Mouse (Mus musculus) testis, adult 2 months (tissue): ENCODE measurements around the gene Trip11. TPM values are rescaled to one million over a fixed set of nuclear protein-coding genes. Genes with fewer than 3 reads are reported as not detected.

Experiments used
- H3K27ac ChIP-seq: fragments of 200-500 bp; 2 replicates; pipeline ENCODE4 v1.5.1; 2012; ENCODE audit warnings: low read depth, low read length; ENCODE audit not compliant: control insufficient read depth, insufficient read depth
- H3K27me3 ChIP-seq: fragments of 200-500 bp; 2 replicates; pipeline ENCODE4 v1.6.1; 2012; ENCODE audit warnings: mild to moderate bottlenecking, low read length, moderate library complexity; ENCODE audit not compliant: control insufficient read depth, insufficient read depth
- H3K36me3 ChIP-seq: fragments of 200-500 bp; 2 replicates; pipeline ENCODE4 v1.6.1; 2012; ENCODE audit warnings: mild to moderate bottlenecking, low read length; ENCODE audit not compliant: control insufficient read depth, insufficient read depth
- H3K4me1 ChIP-seq: fragments of 200-500 bp; 2 replicates; pipeline ENCODE4 v1.6.1; 2012; ENCODE audit warnings: low read length; ENCODE audit not compliant: control insufficient read depth, insufficient read depth
- H3K4me3 ChIP-seq: fragments of 200-500 bp; 2 replicates; pipeline ENCODE4 v1.5.1; 2012; ENCODE audit warnings: low read depth, mild to moderate bottlenecking, low read length, moderate library complexity, mixed read lengths; ENCODE audit not compliant: control insufficient read depth
- CTCF ChIP-seq: fragments of 200-500 bp; IDR thresholded peaks from 2 replicates; pipeline ENCODE4 v1.5.1; 2012; ENCODE audit warnings: low read depth, mild to moderate bottlenecking, inconsistent platforms, low read length, moderate library complexity; ENCODE audit not compliant: control insufficient read depth, insufficient read depth, insufficient replicate concordance
- POLR2A ChIP-seq: fragments of 200-500 bp; IDR thresholded peaks from 2 replicates; pipeline ENCODE4 v1.6.1; 2012; ENCODE audit warnings: low read depth, mild to moderate bottlenecking, inconsistent platforms, low read length, moderate library complexity; ENCODE audit not compliant: control insufficient read depth
- polyA plus RNA-seq: library from polyadenylated mRNA; depleted of rRNA; stranded (reverse); fragments of >200 nt; gene quantifications from 2 replicates; pipeline ENCODE4 v1.2.3, GENCODE M21; 2012

Gene Trip11
- polyA plus RNA-seq, 1 experiment = 4.4 TPM

DNA sequence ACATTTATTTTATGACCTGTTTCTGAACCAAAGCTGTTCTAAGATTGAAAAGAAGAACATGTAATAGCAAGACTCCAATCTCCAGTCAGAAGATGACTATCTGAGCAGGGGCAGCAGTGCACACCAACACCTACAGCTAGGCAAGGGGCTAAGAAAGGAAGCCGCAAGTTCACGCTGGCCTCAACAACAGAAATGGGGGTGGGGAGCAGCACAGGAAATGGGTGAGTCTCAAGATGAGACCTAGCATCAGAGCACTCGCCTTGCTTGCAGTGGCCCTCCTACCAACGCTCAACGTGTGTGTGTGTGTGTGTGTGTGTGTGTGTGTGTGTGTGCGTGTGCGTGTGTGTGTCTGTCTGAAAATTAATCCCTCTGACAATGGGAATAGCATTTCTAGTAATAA, 16.0 kb downstream of the Trip11 start:
- H3K27ac ChIP-seq = no peak overlapping the region
- no peak for TF ChIP-seq POLR2A
- no peak for TF ChIP-seq CTCF
- no peak overlapping the region for H3K4me3 ChIP-seq
- H3K4me1 ChIP-seq = no peaks in the 10 kb centered on the region
- H3K27me3 ChIP-seq = no peaks in the 10 kb centered on the region
- H3K36me3 ChIP-seq = 0 out of 2 replicates have a peak, but pooled peaks cover 2% of the 10 kb centered on the region

DNA sequence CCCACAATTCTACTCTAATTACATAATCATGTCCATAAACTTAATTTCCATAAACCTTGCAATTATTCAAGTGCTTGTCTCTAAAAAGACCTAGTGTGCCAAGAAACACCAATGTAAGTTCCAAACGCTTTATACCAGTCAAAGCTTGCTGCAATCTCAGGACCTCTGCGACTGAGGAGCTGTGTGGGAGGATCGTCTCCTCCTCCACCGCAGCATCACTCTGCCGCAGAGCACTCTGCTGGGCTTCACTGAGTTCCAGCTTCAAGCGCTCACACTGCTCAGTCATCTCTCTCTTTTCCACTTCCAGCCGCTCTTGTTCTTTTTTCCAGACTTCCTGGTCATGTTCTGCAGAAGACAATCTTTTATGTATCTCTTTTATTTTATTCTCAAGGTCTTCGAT, 19.8 kb downstream of the Trip11 start:
- Histone ChIP-seq H3K4me3 (no peak overlapping the region), H3K27ac (no peak overlapping the region), H3K27me3 (no peaks in the 10 kb centered on the region), H3K36me3 (0 out of 2 replicates have a peak, but pooled peaks cover 2% of the 10 kb centered on the region), H3K4me1 (no peaks in the 10 kb centered on the region)
- TF ChIP-seq CTCF (no peak), POLR2A (no peak)

DNA sequence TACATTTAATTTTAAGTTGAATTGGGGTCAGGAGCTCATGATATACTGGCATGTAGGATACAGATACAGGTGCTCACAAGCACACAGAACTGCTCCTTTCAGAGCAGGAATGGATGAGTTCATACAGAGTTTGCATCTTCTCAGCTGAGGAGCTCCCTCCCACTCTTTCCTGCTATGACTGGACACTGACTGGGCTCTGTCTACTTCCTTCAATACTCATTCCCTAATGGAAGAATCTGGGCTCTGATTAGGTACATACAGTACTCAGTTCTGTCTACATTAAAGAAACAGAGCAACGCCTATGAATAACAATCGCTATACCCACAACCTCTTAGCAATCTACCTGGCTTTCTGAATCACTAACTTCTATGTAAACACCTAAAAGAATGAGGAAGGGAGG, 20.2 kb downstream of the Trip11 start:
- TF ChIP-seq POLR2A (no peak), CTCF (no peak)
- no peaks in the 10 kb centered on the region for H3K27me3 ChIP-seq
- H3K27ac ChIP-seq = no peak overlapping the region
- no peaks in the 10 kb centered on the region for H3K4me1 ChIP-seq
- H3K36me3 ChIP-seq = 0 out of 2 replicates have a peak, but pooled peaks cover 2% of the 10 kb centered on the region
- no peak overlapping the region for H3K4me3 ChIP-seq

DNA sequence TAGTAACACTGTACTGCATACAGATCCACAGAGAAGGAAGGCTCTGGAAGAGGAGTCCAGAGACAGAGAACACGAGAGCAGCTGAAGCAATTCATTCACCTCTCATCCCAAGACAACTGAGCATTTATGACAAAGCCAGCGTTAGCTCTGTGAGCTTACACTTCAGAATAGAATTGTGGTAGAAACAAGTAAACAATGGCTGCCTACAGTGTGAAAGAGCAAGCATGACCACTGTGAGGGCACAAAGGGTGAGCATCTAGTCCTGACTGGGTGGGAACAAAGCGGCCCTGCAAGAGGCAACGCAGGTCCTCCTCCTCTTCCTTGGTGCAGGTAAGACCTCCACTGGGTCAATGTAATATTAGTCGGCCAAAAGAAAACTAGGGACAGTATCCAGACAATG, 22.0 kb downstream of the Trip11 start:
- Histone ChIP-seq H3K4me1 (no peaks in the 10 kb centered on the region), H3K4me3 (no peak overlapping the region), H3K36me3 (peaks cover 2% of the 10 kb centered on the region; the same call in 1 of the 2 replicates), H3K27me3 (no peaks in the 10 kb centered on the region), H3K27ac (no peak overlapping the region)
- TF ChIP-seq POLR2A (no peak), CTCF (no peak)

DNA sequence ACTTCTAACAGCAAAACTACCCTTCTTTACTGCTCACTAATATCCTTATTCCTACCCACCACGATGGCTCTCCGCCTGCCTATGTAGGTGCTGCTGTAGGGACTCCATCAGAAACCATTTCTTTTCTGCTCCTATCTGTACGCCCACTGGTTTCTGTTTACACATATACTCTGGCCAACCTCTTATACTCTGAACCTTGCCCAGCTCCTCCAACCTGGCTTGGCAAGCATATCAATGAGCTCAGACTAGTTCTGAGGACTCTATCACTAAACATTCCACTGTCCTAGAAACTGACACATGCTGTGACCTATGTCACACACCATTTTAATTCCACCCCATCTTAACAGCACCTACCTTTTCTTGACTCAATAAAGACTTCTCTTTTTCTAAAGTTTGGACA, 23.7 kb downstream of the Trip11 start:
- H3K4me3 ChIP-seq = no peak overlapping the region
- TF ChIP-seq POLR2A = no peak
- TF ChIP-seq CTCF = no peak
- no peak overlapping the region for H3K27ac ChIP-seq
- no peaks in the 10 kb centered on the region for H3K4me1 ChIP-seq
- H3K27me3 ChIP-seq = no peaks in the 10 kb centered on the region
- H3K36me3 ChIP-seq = peaks cover 3% of the 10 kb centered on the region; the same call in 1 of the 2 replicates

DNA sequence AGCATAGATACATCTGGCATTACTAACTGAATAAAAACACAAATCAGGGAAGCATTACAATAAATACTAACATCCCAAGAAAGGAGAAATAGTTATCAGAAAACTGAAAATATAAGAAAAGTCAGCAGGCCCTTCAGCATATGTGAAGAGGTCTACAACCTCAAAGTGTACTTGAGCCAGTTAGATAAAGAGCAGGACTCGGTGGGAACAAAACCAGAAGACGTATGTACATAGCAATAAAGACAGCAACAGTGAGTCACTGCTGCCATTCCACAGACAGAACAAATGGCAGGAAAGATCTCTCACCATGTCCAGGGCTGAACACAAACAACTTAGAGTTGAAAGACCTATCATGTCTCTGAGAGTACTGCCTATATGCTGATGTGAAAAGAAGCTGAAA, 24.8 kb downstream of the Trip11 start:
- H3K36me3 ChIP-seq = peaks cover 2% of the 10 kb centered on the region; the same call in 1 of the 2 replicates
- no peak overlapping the region for H3K4me3 ChIP-seq
- H3K4me1 ChIP-seq = no peaks in the 10 kb centered on the region
- H3K27ac ChIP-seq = no peak overlapping the region
- no peaks in the 10 kb centered on the region for H3K27me3 ChIP-seq
- TF ChIP-seq POLR2A = no peak
- TF ChIP-seq CTCF = no peak

DNA sequence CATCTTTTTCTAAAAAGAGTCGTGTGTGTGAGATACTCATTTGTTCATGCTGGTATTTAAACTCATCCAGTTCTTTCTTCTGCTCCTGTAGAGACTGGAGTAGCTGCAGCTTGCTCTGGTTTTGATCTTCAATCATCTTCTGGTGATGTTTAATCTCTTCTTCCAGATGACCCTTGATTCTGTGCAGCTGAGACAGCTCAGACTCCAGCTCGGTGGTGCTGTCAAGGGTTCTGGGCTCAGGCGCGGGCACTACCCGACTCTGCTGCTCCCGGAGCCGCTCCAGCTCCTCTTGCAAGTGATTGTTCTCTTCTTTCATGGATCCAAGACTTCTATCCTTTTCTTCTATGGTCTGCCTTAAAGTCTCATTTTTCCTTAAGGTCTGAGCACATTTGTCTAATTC, 28.1 kb downstream of the Trip11 start:
- Histone ChIP-seq H3K4me1 (no peaks in the 10 kb centered on the region), H3K36me3 (peaks cover 1% of the 10 kb centered on the region; the same call in 1 of the 2 replicates), H3K27me3 (no peaks in the 10 kb centered on the region), H3K27ac (no peak overlapping the region), H3K4me3 (no peak overlapping the region)
- TF ChIP-seq CTCF = no peak
- no peak for TF ChIP-seq POLR2A

DNA sequence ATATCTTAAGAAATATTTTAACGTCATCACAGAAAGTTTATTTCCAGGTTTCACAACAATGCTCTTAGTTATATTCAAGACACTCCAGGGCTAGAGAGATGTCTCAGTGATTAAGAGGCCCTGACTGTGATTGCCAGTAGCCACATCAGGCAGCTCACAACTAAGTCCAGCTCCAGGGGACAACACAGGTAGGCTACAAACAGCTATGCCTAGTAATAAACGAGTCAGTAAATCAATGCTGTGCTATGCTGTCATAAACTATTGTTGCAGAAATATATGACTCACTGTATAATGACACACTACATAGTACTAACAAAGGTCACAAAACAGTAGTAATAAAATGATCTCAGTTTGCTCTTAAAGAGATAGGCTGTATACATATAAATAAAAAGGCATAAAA, 36.7 kb downstream of the Trip11 start:
- no peaks in the 10 kb centered on the region for H3K4me1 ChIP-seq
- no peak for TF ChIP-seq POLR2A
- H3K4me3 ChIP-seq = no peak overlapping the region
- no peak overlapping the region for H3K27ac ChIP-seq
- H3K27me3 ChIP-seq = no peaks in the 10 kb centered on the region
- H3K36me3 ChIP-seq = peaks cover 3% of the 10 kb centered on the region
